Mouse (Mus musculus) neural tube, embryonic 11.5 days (tissue): ENCODE data around the gene Dnhd1. TPM values are rescaled to one million over a fixed set of nuclear protein-coding genes. Genes with fewer than 3 reads are reported as not detected.
A peak's percentile ranks its signal among the peaks of the same experiment; 100 is the strongest.
"Not testable (repeated sequence)": the region's sequence is repeated elsewhere in the genome, so short reads cannot be mapped to it uniquely, and the experiment has no call there.

ENCODE experiments used
- ATAC-seq: fragments of 200-750 bp; cut with Nextera tagmentation; 2 replicates; pipeline ENCODE4 v1.8.0; 2017; ENCODE audit warnings: moderate number of reproducible peaks, mild to moderate bottlenecking, moderate TSS enrichment, moderate library complexity; ENCODE audit not compliant: insufficient read depth, low FRiP score, low TSS enrichment
- DNase-seq: peaks from one replicate; pipeline ENCODE4 v3.0.0-alpha.2; 2015; ENCODE audit warnings: low spot score
- H3K27ac ChIP-seq: fragments of 300-500 bp; sonication (generic); 2 replicates; pipeline ENCODE4 v1.5.1; 2014; ENCODE audit warnings: low read depth, mild to moderate bottlenecking, low read length
- H3K27me3 ChIP-seq: fragments of 300-500 bp; sonication (generic); 2 replicates; pipeline ENCODE4 v1.6.1; 2014; ENCODE audit warnings: mild to moderate bottlenecking, low read length, mixed read lengths; ENCODE audit not compliant: control insufficient read depth, insufficient read depth
- H3K36me3 ChIP-seq: fragments of 300-500 bp; sonication (generic); 2 replicates; pipeline ENCODE4 v1.6.1; 2014; ENCODE audit warnings: mild to moderate bottlenecking, low read length, moderate library complexity, mixed read lengths; ENCODE audit not compliant: control insufficient read depth, insufficient read depth
- H3K4me1 ChIP-seq: fragments of 300-500 bp; sonication (generic); 2 replicates; pipeline ENCODE4 v1.6.1; 2014; ENCODE audit warnings: low read length, mixed read lengths; ENCODE audit not compliant: control insufficient read depth, insufficient read depth
- H3K4me2 ChIP-seq: fragments of 300-500 bp; sonication (generic); 2 replicates; pipeline ENCODE4 v1.6.1; 2014; ENCODE audit warnings: low read depth, mild to moderate bottlenecking, moderate library complexity
- H3K4me3 ChIP-seq: fragments of 300-500 bp; sonication (generic); 2 replicates; pipeline ENCODE4 v1.5.1; 2014; ENCODE audit warnings: low read depth, low read length
- H3K9ac ChIP-seq: fragments of 300-500 bp; sonication (generic); 2 replicates; pipeline ENCODE4 v1.6.1; 2014; ENCODE audit warnings: mild to moderate bottlenecking, low read length
- H3K9me3 ChIP-seq: fragments of 300-500 bp; sonication (generic); 2 replicates; pipeline ENCODE4 v1.6.1; 2016; ENCODE audit warnings: low read length; ENCODE audit not compliant: control insufficient read depth
- WGBS: fragments of 180-500 bp; shearing (Covaris S2); extraction: QIAGEN DNeasy Blood & Tissue Kit; methylation state at CpG from one replicate; pipeline ENCODE4 v1.1.7; 2014; 5-methylcytosine and 5-hydroxymethylcytosine counted together
- polyA plus RNA-seq: library from polyadenylated mRNA; unstranded; fragments of >200 nt; fragmentation: Nextera tagmentation; extraction: Ambion mirVana; gene quantifications from 2 replicates; pipeline ENCODE4 v1.2.1, GENCODE M21; 2014

Gene Dnhd1
- polyA plus RNA-seq, 1 experiment from 2014 or later = 0.50 TPM

DNA sequence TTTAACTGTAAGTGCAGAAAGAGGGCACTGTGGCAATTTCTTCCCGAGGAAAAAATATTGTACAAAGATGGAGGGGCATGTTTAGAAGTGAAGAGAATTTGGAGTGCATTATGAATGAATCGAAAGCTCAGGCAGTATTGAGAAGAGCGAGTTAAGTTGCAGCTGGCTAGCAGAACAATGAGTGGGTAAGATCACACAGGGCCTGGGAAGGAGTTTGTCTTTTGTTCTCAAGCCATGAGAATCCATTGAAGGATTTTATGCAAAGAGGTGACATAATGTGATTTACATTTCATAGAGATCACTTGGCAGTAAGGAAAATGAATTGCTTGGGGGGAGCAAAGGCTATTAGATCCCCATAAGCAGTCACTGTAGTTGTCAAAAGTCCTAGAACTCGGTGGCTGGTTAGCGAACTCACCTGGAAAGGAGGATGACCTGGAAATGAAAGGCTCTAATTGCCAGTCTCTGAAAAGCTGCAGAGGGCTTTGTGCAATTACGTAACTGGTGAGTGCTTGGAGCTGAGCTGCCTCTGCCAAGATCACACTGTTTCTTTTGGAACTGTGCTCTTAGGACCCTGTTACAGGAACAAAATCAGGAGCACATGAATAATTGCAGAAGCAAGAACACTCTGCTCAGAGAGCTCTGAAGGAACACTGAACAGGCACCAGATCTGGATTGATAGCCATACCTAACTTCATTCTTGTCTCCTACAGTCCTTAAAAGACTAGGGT is 78.2 kb downstream of the Dnhd1 start:
- H3K36me3 ChIP-seq = peaks cover 6% of the 10 kb centered on the region
- DNase-seq (no peak), ATAC-seq (no peak)
- no peak overlapping the region for H3K9ac ChIP-seq
- no peak overlapping the region for H3K4me2 ChIP-seq
- H3K4me1 ChIP-seq = no peaks in the 10 kb centered on the region
- no peaks in the 10 kb centered on the region for H3K9me3 ChIP-seq
- H3K27ac ChIP-seq = no peak overlapping the region
- no peaks in the 10 kb centered on the region for H3K27me3 ChIP-seq
- 73% methylated on average over 6 of the region's 6 CpGs for WGBS
- no peak overlapping the region for H3K4me3 ChIP-seq

GRCm38 (mm10) chr7:105733836-105734235 is 83.2 kb downstream of the Dnhd1 start:
- ATAC-seq (no peak), DNase-seq (no peak)
- WGBS = 94% methylated on average over 11 of the region's 11 CpGs
- Histone ChIP-seq H3K36me3 (peaks cover 6% of the 10 kb centered on the region), H3K9ac (no peak overlapping the region), H3K4me3 (no peak overlapping the region), H3K4me1 (peaks cover 5% of the 10 kb centered on the region), H3K4me2 (no peak overlapping the region), H3K27ac (no peak overlapping the region), H3K27me3 (no peaks in the 10 kb centered on the region), H3K9me3 (no peaks in the 10 kb centered on the region)

- DNase-seq (no peak), ATAC-seq (no peak)
- Histone ChIP-seq H3K4me2 (no peak overlapping the region), H3K27ac (no peak overlapping the region), H3K36me3 (peaks cover 6% of the 10 kb centered on the region), H3K27me3 (no peaks in the 10 kb centered on the region), H3K4me3 (no peak overlapping the region), H3K9ac (peak overlapping the region; percentile 29; the same call in 1 of the 2 replicates), H3K9me3 (no peaks in the 10 kb centered on the region), H3K4me1 (peaks cover 5% of the 10 kb centered on the region)
- WGBS = 87% methylated on average over 8 of the region's 8 CpGs
These were observed 84.2 kb downstream of the Dnhd1 start for GRCm38 (mm10) chr7:105734826-105735225.

DNA sequence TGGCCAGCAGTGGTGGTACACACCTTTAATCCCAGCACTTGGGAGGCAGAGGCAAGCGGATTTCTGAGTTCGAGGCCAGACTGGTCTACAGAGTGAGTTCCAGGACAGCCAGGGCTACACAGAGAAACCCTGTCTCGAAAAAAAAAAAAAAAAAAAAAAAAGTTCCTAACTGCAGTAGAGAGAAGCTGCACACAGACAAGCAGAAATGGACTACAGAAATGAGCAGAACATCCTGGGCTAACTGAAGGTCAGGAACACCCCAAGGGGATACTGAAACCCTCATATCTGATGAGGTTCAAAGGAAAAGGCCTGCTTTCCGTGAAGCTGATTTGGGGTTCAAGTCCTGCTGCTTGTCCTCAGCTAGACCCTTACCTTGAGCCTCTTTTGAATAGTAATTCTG is 84.8 kb downstream of the Dnhd1 start:
- not testable (repeated sequence) for H3K27ac ChIP-seq, DNase-seq, ATAC-seq, H3K27me3 ChIP-seq, H3K4me1 ChIP-seq, H3K9me3 ChIP-seq, H3K36me3 ChIP-seq
- WGBS = 65% methylated on average over 4 of the region's 4 CpGs
- peak overlapping the region; percentile 85 for H3K9ac ChIP-seq
- H3K4me2 ChIP-seq = peak overlapping the region; percentile 66
- H3K4me3 ChIP-seq = peak overlapping the region; percentile 76

GRCm38 (mm10) chr7:105736264-105736901 is 85.8 kb downstream of the Dnhd1 start, which contains the start of gene Ilk:
Ilk (plus strand) TSS chr7:105736592.
- Histone ChIP-seq H3K27me3 (no peaks in the 10 kb centered on the region), H3K4me1 (peaks cover 5% of the 10 kb centered on the region), H3K27ac (peak within 1 kb of the TSS; percentile 64), H3K36me3 (peaks cover 6% of the 10 kb centered on the region), H3K9ac (peak within 1 kb of the TSS; percentile 85), H3K9me3 (no peaks in the 10 kb centered on the region), H3K4me3 (peak within 1 kb of the TSS; percentile 76), H3K4me2 (peak within 1 kb of the TSS; percentile 66)
- WGBS = 0% methylated on average over 45 of the region's 62 CpGs
- DNase-seq = peak; percentile 90
- peak; percentile 95 for ATAC-seq

- H3K27me3 ChIP-seq = no peaks in the 10 kb centered on the region
- peaks cover 5% of the 10 kb centered on the region for H3K4me1 ChIP-seq
- DNase-seq (no peak), ATAC-seq (no peak; the same call in 1 of the 2 replicates)
- peak within 1 kb of the TSS; percentile 64 for H3K27ac ChIP-seq
- peak within 1 kb of the TSS; percentile 85 for H3K9ac ChIP-seq
- no peaks in the 10 kb centered on the region for H3K9me3 ChIP-seq
- WGBS = 1% methylated on average over 30 of the region's 30 CpGs
- H3K36me3 ChIP-seq = peaks cover 6% of the 10 kb centered on the region
- H3K4me2 ChIP-seq = peak within 1 kb of the TSS; percentile 66
- peak within 1 kb of the TSS; percentile 76 for H3K4me3 ChIP-seq
These were observed 86.4 kb downstream of the Dnhd1 start, which contains the start of gene Rrp8 for GRCm38 (mm10) chr7:105736911-105737521. Rrp8 (minus strand) TSS chr7:105737385.

GRCm38 (mm10) chr7:105737648-105738047 is 87.0 kb downstream of the Dnhd1 start:
- Histone ChIP-seq H3K4me1 (peaks cover 5% of the 10 kb centered on the region), H3K9ac (peak overlapping the region; percentile 85), H3K9me3 (no peaks in the 10 kb centered on the region), H3K36me3 (peaks cover 6% of the 10 kb centered on the region), H3K27me3 (no peaks in the 10 kb centered on the region), H3K27ac (no peak overlapping the region), H3K4me2 (peak overlapping the region; percentile 66), H3K4me3 (peak overlapping the region; percentile 76)
- ATAC-seq = no peak
- 26% methylated on average over 3 of the region's 3 CpGs for WGBS
- no peak for DNase-seq

- peaks cover 6% of the 10 kb centered on the region for H3K36me3 ChIP-seq
- ATAC-seq = no peak
- no peak overlapping the region for H3K9ac ChIP-seq
- DNase-seq = no peak
- 91% methylated on average over 2 of the region's 2 CpGs for WGBS
- no peak overlapping the region for H3K4me3 ChIP-seq
- no peak overlapping the region for H3K27ac ChIP-seq
- peaks cover 9% of the 10 kb centered on the region for H3K4me1 ChIP-seq
- H3K9me3 ChIP-seq = no peaks in the 10 kb centered on the region
- no peaks in the 10 kb centered on the region for H3K27me3 ChIP-seq
- peak overlapping the region; percentile 66; the same call in 1 of the 2 replicates for H3K4me2 ChIP-seq
These were observed 87.7 kb downstream of the Dnhd1 start for GRCm38 (mm10) chr7:105738286-105738685.
